Mouse (Mus musculus): ENCODE results near the gene Uqcrh. TPM values are rescaled to one million over a fixed set of nuclear protein-coding genes. Genes with fewer than 3 reads are reported as not detected.

Gene Uqcrh
- polyA plus RNA-seq (2012; rRNA removed): 335 and 338 TPM in 2 replicates

GRCm38 (mm10) chr4:116074861-116075620 is at the start of gene Uqcrh, which contains the start of gene Lrrc41:
Uqcrh (minus strand) TSS chr4:116075071.
Lrrc41 (plus strand) TSS chr4:116075269.

GRCm38 (mm10) chr4:116123602-116124519 is 49.0 kb upstream of the Uqcrh start, which contains the start of the genes Rad54l and Pomgnt1:
Rad54l (minus strand) TSS chr4:116123690.
Pomgnt1 (plus strand) TSS chr4:116123840.

GRCm38 (mm10) chr4:116053399-116053961 is 21.4 kb downstream of the Uqcrh start, which contains the start of gene Nsun4:
Nsun4 (minus strand) TSS chr4:116053876.

GRCm38 (mm10) chr4:116017902-116018746 is 56.7 kb downstream of the Uqcrh start, which contains the start of gene Faah:
Faah (minus strand) TSS chr4:116017926.

Other genes starting within 250 kb of the Uqcrh start
- 5.1 and 6.2 TPM in 2 replicates for gene Mob3c, start 247.0 kb downstream of the Uqcrh start, polyA plus RNA-seq (2012; rRNA removed)
- 32.7 and 39.0 TPM in 2 replicates for gene Mknk1, start 235.9 kb downstream of the Uqcrh start, polyA plus RNA-seq (2012; rRNA removed)
- 0.01 TPM in 1 of 2 replicates, not detected in the other for gene Kncn, start 190.7 kb downstream of the Uqcrh start, polyA plus RNA-seq (2012; rRNA removed)
- not detected in 2 replicates for gene 6430628N08Rik, start 184.4 kb downstream of the Uqcrh start, polyA plus RNA-seq (2012; rRNA removed)
- gene Dmbx1, start 135.1 kb downstream of the Uqcrh start, polyA plus RNA-seq (2012; rRNA removed): not detected in 2 replicates
- gene Faah, start 57.1 kb downstream of the Uqcrh start, polyA plus RNA-seq (2012; rRNA removed): 3.4 and 3.9 TPM in 2 replicates
- 4.4 and 5.0 TPM in 2 replicates for gene Nsun4, start 21.2 kb downstream of the Uqcrh start, polyA plus RNA-seq (2012; rRNA removed)
- 11.6 and 13.9 TPM in 2 replicates for gene Lrrc41, start 198 bp upstream of the Uqcrh start, polyA plus RNA-seq (2012; rRNA removed)
- 15.2 and 18.7 TPM in 2 replicates for gene Rad54l, start 48.6 kb upstream of the Uqcrh start, polyA plus RNA-seq (2012; rRNA removed)
- 8.5 and 9.1 TPM in 2 replicates for gene Pomgnt1, start 48.8 kb upstream of the Uqcrh start, polyA plus RNA-seq (2012; rRNA removed)
- gene Lurap1, start 76.3 kb upstream of the Uqcrh start, polyA plus RNA-seq (2012; rRNA removed): 0.08 TPM in 2 replicates
- gene Tspan1, start 92.5 kb upstream of the Uqcrh start, polyA plus RNA-seq (2012; rRNA removed): not detected in 2 replicates
- gene 1700042G07Rik, start 98.3 kb upstream of the Uqcrh start, polyA plus RNA-seq (2012; rRNA removed): not detected in 2 replicates
- gene Gm49337, start 98.3 kb upstream of the Uqcrh start, polyA plus RNA-seq (2012; rRNA removed): not detected in 2 replicates
- gene Pik3r3, start 146.5 kb upstream of the Uqcrh start, polyA plus RNA-seq (2012; rRNA removed): 1.1 and 1.2 TPM in 2 replicates